Mouse (Mus musculus) bone marrow macrophage, adult 2 months (primary cell): ENCODE results near the gene Hcrt. TPM values are rescaled to one million over a fixed set of nuclear protein-coding genes. Genes with fewer than 3 reads are reported as not detected.

ENCODE experiments used
- H3K27ac ChIP-seq: 2 replicates; pipeline ENCODE4 v1.5.1; 2012; ENCODE audit warnings: low read depth, low read length; ENCODE audit not compliant: insufficient read depth
- H3K4me1 ChIP-seq: 2 replicates; pipeline ENCODE4 v1.6.1; 2012; ENCODE audit warnings: low read length; ENCODE audit not compliant: control insufficient read depth, insufficient read depth
- H3K4me3 ChIP-seq: 2 replicates; pipeline ENCODE4 v1.5.1; 2012; ENCODE audit warnings: mild to moderate bottlenecking, low read length, moderate library complexity; ENCODE audit not compliant: insufficient read depth
- CTCF ChIP-seq: IDR thresholded peaks from 2 replicates; pipeline ENCODE4 v1.5.1; 2012; ENCODE audit warnings: low read depth, mild to moderate bottlenecking, low read length, moderate library complexity
- POLR2A ChIP-seq: IDR thresholded peaks from 2 replicates; pipeline ENCODE4 v1.6.1; 2012; ENCODE audit warnings: mild to moderate bottlenecking, low read depth, low read length, borderline replicate concordance
- polyA plus RNA-seq: library from polyadenylated mRNA; stranded (reverse); fragments of >200 nt; gene quantifications from 2 replicates; pipeline ENCODE4 v1.2.4, GENCODE M21; 2012; ENCODE audit not compliant: missing spikeins, insufficient read depth, insufficient read length

Gene Hcrt
- polyA plus RNA-seq, 1 experiment = not detected

DNA sequence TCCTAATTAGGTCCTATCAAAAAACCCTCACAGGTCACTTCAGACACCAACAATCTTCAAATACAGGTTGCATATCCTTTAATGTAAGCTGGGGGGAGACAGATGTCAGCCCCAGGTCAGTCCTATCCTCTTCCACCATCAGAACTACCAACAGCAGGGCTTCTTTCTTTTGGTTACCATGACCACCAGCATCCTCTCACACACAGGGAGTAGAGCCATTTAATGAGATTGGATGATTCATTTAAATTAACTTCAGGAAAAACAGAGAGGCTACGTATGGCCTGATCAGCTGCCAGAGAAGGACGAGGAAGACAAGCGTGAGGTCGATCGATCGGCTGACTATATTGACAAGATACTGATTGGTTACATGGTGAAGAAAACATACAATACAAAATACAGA lies 47.8 kb downstream of the Hcrt start:
- Histone ChIP-seq H3K4me3 (no peak overlapping the region), H3K27ac (no peak overlapping the region), H3K4me1 (peaks cover 41% of the 10 kb centered on the region)
- no peak for TF ChIP-seq CTCF
- TF ChIP-seq POLR2A = no peak

DNA sequence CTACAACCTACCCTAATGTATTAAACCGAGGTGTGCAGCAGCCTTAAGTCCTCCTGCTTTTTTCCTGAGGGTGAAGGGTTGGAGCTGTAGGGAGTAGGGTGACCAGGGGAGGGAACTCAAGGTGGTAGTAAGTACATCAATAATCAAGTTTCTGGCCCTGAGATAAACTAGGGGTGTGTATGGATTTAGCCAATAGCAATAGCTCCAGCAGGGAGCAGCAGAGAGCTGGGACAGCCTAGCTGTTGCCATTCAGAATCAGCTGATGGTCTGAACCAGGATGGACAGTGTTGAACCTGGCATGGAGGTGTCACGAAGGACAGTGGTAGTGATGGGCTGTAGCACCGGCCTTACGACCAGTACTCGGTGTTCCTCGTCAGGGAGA lies 48.2 kb downstream of the Hcrt start:
- Histone ChIP-seq H3K27ac (peak overlapping the region; percentile 55), H3K4me3 (peak overlapping the region; percentile 51), H3K4me1 (peaks cover 37% of the 10 kb centered on the region)
- TF ChIP-seq POLR2A = no peak
- TF ChIP-seq CTCF = peak; percentile 76

DNA sequence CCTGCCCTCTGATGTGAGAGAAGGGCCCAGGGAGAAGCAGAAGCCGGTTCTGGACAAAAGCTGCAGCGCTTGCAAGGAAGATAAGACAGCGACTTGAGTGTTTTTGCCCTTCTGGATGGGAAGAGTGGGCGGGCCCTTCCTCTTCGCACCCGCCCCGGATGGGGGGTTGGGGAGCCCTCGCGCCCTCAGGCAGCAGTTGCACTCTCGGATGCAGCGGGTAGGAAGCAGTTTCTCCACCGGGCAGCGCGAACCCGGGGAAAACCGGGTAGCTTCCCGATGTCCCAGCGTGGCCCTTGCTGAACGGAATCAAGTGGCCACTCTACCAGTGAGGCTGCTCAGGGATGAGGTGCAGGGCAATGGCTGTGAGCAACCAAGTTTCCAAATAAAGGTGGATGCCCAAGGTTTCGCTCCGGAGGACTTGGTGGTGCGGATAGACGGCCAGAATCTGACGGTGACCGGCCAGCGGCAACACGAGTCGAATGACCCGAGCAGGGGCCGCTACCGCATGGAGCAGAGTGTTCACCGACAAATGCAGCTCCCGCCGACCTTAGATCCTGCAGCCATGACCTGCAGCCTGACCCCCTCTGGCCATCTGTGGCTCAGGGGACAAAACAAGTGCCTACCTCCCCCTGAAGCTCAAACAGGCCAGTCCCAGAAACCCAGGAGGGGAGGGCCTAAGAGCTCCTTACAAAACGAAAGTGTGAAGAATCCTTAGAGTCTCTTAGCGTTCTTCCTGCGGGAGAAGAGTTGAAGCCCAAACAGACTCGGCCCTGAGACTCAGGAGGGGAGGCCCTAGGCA lies 48.8 kb downstream of the Hcrt start, which contains the start of gene Hspb9:
Gene Hspb9 (plus strand): TSS at position 116 of the 799 bp plus-strand sequence.
- TF ChIP-seq CTCF (no peak), POLR2A (no peak)
- H3K27ac ChIP-seq = peak within 1 kb of the TSS; percentile 63
- peak within 1 kb of the TSS; percentile 51 for H3K4me3 ChIP-seq
- peaks cover 34% of the 10 kb centered on the region for H3K4me1 ChIP-seq

DNA sequence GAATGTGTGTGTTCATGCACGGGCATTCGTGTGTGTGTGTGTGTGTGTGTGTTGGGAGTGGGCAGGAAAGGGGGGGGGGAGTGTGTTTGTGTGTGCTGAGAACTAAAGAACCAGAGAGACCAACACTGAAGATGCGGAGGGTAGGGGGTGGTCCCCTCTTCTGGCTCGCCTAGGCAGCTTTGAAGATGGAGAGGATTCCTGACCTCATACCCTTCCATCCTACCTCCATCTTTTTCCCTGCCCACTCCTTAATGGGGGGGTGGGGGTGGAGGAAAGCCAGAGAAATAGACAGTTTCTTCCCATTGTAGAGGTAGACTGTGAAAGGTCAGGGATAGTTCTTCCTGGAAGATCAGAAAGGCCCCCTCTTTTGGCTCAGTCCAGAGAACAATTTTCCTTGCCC lies 49.6 kb downstream of the Hcrt start:
- peaks cover 28% of the 10 kb centered on the region for H3K4me1 ChIP-seq
- H3K4me3 ChIP-seq = peak overlapping the region; percentile 51; the same call in 1 of the 2 replicates
- no peak for TF ChIP-seq CTCF
- TF ChIP-seq POLR2A = no peak
- H3K27ac ChIP-seq = peak overlapping the region; percentile 63

DNA sequence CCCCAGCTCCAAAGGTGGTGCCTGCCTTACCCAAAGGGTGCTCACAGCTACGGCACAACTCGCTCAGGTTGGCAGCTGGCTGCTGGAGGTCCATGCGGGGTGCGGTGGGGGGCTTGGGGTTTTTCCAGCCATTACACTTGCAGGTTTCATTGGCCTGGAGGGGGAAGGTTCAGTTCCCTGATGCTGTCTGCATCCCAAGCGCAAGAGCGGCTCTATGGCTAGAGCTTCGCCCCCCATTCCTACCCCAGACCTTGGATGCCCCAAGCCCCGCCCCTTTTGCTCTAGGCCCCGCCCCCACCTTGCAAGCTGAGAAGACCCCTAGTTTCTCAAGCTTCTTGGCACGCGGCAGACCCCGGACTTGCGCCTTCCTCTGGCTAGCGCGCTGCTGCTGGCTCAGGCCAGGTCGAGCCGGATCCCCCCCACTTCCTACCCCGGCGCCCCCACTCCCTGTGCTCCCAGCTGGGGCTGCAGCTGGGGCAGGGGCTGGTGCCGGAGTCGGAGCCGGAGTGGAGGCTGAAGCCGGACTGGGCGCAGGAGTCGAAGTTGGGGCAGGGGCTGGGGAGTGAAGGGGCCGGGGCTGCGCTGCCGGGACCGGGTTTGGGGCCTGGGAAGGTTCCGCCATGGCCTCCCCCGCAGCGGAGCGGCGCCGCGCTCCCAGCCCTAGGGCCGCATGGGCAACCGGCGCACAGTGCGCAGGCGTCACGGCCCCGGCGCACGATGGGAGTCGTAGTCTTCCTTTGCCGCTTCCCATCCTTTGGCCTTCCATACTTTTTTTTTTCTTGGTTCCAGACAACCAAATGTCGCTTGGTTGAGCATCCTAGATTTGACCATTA lies 50.7 kb downstream of the Hcrt start, which contains the start of gene Kat2a:
Gene Kat2a (minus strand): TSS at position 683 of the 833 bp plus-strand sequence.
- Histone ChIP-seq H3K4me1 (peaks cover 28% of the 10 kb centered on the region), H3K4me3 (peak within 1 kb of the TSS; percentile 82), H3K27ac (peak within 1 kb of the TSS; percentile 63)
- TF ChIP-seq POLR2A (peak; percentile 81; the same call in 1 of the 2 replicates), CTCF (no peak)

Other genes with a start within 250 kb of the Hcrt start
- gene Acly, start 234.9 kb downstream of the Hcrt start, polyA plus RNA-seq = 51.4 and 62.3 TPM in 2 replicates
- gene Ttc25, start 217.3 kb downstream of the Hcrt start, polyA plus RNA-seq = 0.19 and 0.34 TPM in 2 replicates
- 40.3 and 41.2 TPM in 2 replicates for gene Cnp, start 188.0 kb downstream of the Hcrt start, polyA plus RNA-seq
- 46.6 and 52.5 TPM in 2 replicates for gene Nkiras2, start 143.7 kb downstream of the Hcrt start, polyA plus RNA-seq
- 324 and 349 TPM in 2 replicates for gene Dnajc7, start 142.8 kb downstream of the Hcrt start, polyA plus RNA-seq
- gene Zfp385c, start 70.5 kb downstream of the Hcrt start, polyA plus RNA-seq = not detected in 2 replicates
- gene Dhx58, start 58.7 kb downstream of the Hcrt start, polyA plus RNA-seq = 58.8 and 58.9 TPM in 2 replicates
- gene Kat2a, start 50.5 kb downstream of the Hcrt start, polyA plus RNA-seq = 18.8 and 18.9 TPM in 2 replicates
- gene Hspb9, start 49.1 kb downstream of the Hcrt start, polyA plus RNA-seq = not detected in 2 replicates
- gene Rab5c, start 24.7 kb downstream of the Hcrt start, polyA plus RNA-seq = 269 and 300 TPM in 2 replicates
- gene Kcnh4, start 3.0 kb downstream of the Hcrt start, polyA plus RNA-seq = not detected in 2 replicates
- gene Ghdc, start 8.0 kb upstream of the Hcrt start, polyA plus RNA-seq = 12.0 and 15.6 TPM in 2 replicates
- 30.8 and 30.9 TPM in 2 replicates for gene Stat5b, start 87.8 kb upstream of the Hcrt start, polyA plus RNA-seq
- gene Stat5a, start 96.4 kb upstream of the Hcrt start, polyA plus RNA-seq = 16.3 and 20.7 TPM in 2 replicates
- 73.3 and 76.6 TPM in 2 replicates for gene Stat3, start 176.6 kb upstream of the Hcrt start, polyA plus RNA-seq
- 3.8 and 4.1 TPM in 2 replicates for gene Cavin1, start 208.0 kb upstream of the Hcrt start, polyA plus RNA-seq
- gene Atp6v0a1, start 246.5 kb upstream of the Hcrt start, polyA plus RNA-seq = 163 and 186 TPM in 2 replicates